Mouse (Mus musculus): ENCODE results near the gene Lbh.

DNA sequence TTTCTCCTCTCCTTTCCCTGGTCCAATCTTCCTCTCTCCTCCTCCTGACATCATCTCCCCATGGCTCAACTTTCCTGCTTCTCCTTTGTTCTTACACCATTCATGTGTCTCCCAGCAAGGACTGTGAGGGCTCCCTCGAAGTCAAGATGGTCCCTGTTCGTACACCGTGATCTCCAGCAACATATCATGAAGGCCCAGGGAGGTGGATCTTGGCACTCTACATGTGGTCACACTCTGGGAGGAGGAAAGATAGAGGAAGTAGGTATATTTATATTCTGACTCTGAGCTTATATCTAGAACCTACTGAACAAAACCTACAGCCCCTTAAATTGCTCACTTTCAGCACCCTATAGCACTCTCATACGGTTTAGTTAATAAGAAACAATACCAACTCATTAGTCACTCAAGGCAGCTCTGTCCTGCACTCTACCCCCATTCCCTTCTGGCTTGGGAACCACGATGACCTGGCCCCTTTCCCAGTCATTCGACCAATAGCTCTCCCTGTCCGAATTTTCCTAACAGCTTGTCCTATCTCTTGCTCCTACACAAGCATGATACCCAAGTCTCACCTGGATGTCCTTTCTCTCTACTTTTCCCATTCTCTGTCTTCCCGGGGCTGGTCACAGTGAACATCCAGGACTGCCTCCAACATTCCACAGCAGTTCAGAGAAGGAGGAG lies 44.0 kb downstream of the Lbh start:
- no peak for TF ChIP-seq CTCF (IDR thresholded peaks at IDR 0.05; ENCODE audit: low read depth)
- TF ChIP-seq EP300 (IDR thresholded peaks at IDR 0.05; ENCODE audit: low read depth): no peak
